Mouse (Mus musculus): Measurements from ENCODE around the gene Mettl7a3. TPM values are rescaled to one million over a fixed set of nuclear protein-coding genes. Genes with fewer than 3 reads are reported as not detected.
"Not testable (repeated sequence)": the region's sequence is repeated elsewhere in the genome, so short reads cannot be mapped to it uniquely, and the experiment has no call there.

Mettl7a3 gene
- polyA plus RNA-seq, 1 experiment from 2014 or later, result not detected

DNA sequence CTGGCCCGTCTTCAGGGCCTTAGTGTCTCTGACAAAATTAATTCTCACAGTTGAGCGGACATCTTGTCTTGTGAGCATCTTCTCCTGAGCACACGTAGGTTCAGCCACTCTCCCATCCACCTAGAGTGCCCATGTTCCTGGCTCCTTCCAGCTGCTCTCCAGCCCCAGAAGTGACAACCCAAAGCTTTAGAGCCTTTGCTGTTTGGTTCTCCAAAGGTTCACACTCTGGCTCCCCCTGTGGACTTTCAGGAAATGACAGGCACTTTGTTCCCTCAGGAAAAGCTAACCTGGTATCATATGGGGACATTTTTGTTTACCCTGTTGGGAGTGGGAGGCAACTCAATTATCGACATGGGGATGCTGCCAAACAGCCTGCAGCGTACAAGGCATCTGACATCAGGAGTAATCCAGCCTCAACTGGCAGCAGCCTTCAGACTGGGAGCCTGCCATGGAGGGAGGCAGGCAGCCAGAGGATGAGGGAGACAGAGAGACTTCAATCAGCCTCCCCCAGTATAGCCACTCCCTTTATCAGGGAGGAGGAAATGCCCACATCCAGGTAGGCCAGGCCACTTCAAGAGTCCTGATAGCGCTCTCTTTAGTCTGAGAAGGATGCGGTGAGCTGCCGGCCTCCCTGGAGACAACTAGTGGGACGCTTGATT is 43.2 kb downstream of the Mettl7a3 start:
- not testable (repeated sequence) for H3K27me3 ChIP-seq (ENCODE audit: insufficient read depth, poor library complexity, severe bottlenecking); H3K4me1 ChIP-seq (replicated peaks); H3K4me3 ChIP-seq; H3K27ac ChIP-seq; DNase-seq (ENCODE audit: low spot score); H3K36me3 ChIP-seq; H3K9me3 ChIP-seq
- 34% methylated on average over 4 of the region's 9 CpGs for WGBS

DNA sequence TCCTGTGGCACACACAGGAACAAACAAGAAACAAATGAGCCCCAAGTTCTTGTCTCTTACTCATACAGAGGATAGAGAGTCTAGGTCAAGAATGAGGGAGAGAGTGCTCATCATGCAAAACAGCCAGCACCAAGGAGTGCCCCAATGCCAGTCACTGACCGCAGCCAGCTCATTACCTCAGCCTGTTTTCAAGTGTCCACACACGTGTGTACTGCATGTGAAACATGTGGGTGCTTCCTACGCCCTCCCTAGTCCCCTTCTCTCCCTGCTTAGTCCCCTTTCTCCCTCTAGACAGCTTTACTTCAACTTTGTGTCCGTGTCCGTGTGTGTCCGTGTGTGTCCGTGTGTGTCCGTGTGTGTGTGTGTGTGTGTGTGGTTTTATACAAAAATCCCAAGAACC is 44.9 kb downstream of the Mettl7a3 start:
- DNase-seq (ENCODE audit: low spot score), result no peak
- WGBS, result 87% methylated on average over 8 of the region's 8 CpGs

DNA sequence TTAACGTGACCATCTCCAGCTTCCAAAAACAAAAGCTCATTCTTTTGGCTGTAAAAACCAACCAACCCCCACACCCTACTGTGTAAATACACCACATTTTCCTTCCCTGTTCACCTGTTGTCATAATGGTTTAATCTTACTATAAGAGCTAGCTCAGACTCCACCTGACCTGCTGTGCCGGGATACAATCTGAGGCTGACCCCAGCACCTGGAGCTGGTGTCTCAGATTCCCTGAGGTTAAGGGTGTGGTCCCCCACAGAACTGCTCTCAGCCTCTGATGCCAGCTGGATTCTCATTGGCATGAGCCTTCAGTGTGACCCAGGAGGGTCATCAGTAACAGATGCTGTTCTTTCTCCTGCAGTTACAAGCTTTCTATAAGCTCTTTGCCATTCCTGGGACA is 45.4 kb downstream of the Mettl7a3 start:
- Histone ChIP-seq H3K36me3 (no peaks in the 10 kb centered on the region), H3K27me3 (ENCODE audit: insufficient read depth, poor library complexity, severe bottlenecking) (no peaks in the 10 kb centered on the region), H3K4me1 (replicated peaks) (0 out of 2 replicates have a peak, but pooled peaks cover 3% of the 10 kb centered on the region), H3K9me3 (no peaks in the 10 kb centered on the region), H3K27ac (no peak overlapping the region), H3K4me3 (no peak overlapping the region)
- 75% methylated on average over 2 of the region's 2 CpGs for WGBS
- no peak for DNase-seq (ENCODE audit: low spot score)

More for the DNA sequence above, 44.9 kb downstream of the Mettl7a3 start:
- Histone ChIP-seq H3K27me3 (ENCODE audit: insufficient read depth, poor library complexity, severe bottlenecking) (no peaks in the 10 kb centered on the region), H3K4me3 (no peak overlapping the region), H3K4me1 (replicated peaks) (0 out of 2 replicates have a peak, but pooled peaks cover 3% of the 10 kb centered on the region), H3K9me3 (no peaks in the 10 kb centered on the region), H3K27ac (no peak overlapping the region), H3K36me3 (no peaks in the 10 kb centered on the region)

DNA sequence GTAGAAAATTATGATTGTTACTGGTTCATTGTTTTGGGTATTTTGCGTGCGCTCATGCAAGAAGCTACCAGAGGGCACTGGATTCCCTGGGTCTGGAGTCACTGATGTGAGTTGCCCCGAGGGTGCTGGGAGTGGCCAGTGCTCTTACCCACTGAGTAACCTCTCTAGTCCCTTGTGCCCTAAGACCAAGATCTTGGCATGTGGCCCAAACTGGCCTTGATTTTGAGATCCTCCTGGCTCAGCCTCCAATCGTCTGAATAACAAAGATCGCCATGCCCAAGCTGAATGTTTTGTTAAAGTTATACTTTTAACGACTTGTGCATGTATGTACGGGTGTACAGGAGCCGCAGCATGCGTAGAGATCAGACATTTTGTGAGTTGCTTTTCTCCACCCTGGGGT is 51.0 kb downstream of the Mettl7a3 start:
- 92% methylated on average over 9 of the region's 9 CpGs for WGBS
- Histone ChIP-seq H3K27ac (no peak overlapping the region), H3K4me1 (replicated peaks) (peaks cover 6% of the 10 kb centered on the region; the same call in 1 of the 2 replicates), H3K4me3 (no peak overlapping the region), H3K36me3 (no peaks in the 10 kb centered on the region), H3K9me3 (no peaks in the 10 kb centered on the region), H3K27me3 (ENCODE audit: insufficient read depth, poor library complexity, severe bottlenecking) (no peaks in the 10 kb centered on the region)
- DNase-seq (ENCODE audit: low spot score), result no peak

DNA sequence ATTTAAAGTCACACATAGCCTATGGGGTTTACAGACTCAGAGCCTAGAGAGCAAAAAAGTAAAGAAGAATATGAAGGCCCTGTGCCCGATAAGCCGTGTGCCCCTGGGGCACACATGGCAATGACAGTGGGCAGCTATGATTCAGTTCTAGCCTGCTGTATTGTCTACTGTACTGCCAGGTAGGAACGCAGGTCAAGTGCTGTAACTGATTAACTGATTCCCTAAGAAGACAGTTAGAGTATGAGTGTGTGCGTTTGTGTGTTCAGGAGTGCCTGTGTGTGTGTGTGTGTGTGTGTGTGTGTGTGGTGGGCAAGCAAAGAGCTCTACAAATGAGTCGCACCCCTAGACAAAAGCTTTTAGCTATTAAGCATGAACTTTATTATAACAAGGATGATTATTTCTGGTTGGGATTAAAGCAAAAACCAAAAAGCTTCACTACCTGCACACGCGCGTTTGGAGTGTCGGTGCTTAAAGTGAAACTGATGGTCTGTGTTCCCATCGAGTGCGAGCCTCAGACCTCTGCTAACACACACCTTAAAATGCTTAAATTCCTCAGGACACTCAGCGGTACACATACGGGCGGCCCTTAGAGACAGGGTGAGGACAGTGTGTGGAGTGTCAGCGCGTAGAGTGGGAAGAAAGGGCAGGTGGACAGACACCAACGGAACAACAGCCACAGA is 53.0 kb downstream of the Mettl7a3 start:
- peaks cover 4% of the 10 kb centered on the region; the same call in 1 of the 2 replicates for H3K36me3 ChIP-seq
- no peak overlapping the region; the same call in 1 of the 2 replicates for H3K27ac ChIP-seq
- no peaks in the 10 kb centered on the region for H3K27me3 ChIP-seq (ENCODE audit: insufficient read depth, poor library complexity, severe bottlenecking)
- no peak overlapping the region for H3K4me3 ChIP-seq
- 96% methylated on average over 17 of the region's 17 CpGs for WGBS
- no peaks in the 10 kb centered on the region for H3K9me3 ChIP-seq
- peaks cover 6% of the 10 kb centered on the region; the same call in 1 of the 2 replicates for H3K4me1 ChIP-seq (replicated peaks)
- DNase-seq (ENCODE audit: low spot score), result no peak

DNA sequence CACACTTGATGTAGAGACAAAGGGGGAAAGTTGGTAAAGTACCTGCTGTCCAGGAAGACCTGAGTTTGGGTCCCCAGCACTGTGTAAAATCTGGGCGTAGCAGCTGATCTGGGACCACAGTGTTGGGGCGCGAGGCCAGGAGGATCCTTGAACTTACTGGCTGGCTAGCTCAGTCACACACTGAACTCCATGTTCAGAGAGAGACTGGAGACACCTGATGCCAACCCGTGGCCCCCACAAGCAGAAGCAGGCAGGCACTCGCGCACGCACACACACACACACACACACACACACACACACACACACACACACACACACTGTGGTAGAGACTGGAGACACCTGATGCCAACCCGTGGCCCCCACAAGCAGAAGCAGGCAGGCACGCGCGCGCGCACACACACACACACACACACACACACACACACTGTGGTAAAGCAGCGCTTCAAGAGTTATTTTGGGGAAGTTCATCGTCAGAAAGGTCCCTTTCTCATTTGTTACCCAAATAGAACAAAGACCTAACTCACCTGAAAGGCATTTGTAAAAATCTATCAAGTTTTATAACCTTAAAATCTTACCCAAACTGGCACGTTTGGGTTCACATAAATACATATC is 53.6 kb downstream of the Mettl7a3 start:
- Histone ChIP-seq H3K27ac (no peak overlapping the region; the same call in 1 of the 2 replicates), H3K36me3 (peaks cover 11% of the 10 kb centered on the region), H3K4me3 (no peak overlapping the region), H3K9me3 (no peaks in the 10 kb centered on the region), H3K4me1 (replicated peaks) (peaks cover 9% of the 10 kb centered on the region; the same call in 1 of the 2 replicates), H3K27me3 (ENCODE audit: insufficient read depth, poor library complexity, severe bottlenecking) (no peaks in the 10 kb centered on the region)
- DNase-seq (ENCODE audit: low spot score), result no peak
- 89% methylated on average over 16 of the region's 16 CpGs for WGBS

DNA sequence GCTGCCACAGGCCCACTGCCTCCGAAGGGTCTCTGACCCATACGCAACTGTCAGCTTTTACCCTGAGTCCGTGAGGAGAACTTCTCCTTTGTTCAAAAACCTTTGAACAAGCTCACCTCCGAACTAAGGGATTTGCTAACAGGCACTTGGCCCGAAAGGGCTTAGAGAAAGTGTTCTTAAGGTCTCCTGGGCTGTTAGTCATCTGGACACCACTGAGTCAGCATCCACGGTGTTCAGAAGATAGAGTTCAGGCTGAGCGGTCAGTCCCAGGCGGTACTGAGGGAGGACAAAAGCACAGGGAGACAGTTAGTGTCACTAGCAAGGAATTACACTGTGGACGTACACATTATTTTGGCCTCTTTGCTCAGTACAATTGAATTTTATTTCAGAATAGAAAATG is 54.2 kb downstream of the Mettl7a3 start:
- no peaks in the 10 kb centered on the region for H3K27me3 ChIP-seq (ENCODE audit: insufficient read depth, poor library complexity, severe bottlenecking)
- 70% methylated on average over 9 of the region's 9 CpGs for WGBS
- no peak overlapping the region for H3K27ac ChIP-seq
- H3K36me3 ChIP-seq, result peaks cover 16% of the 10 kb centered on the region
- DNase-seq (ENCODE audit: low spot score), result no peak
- peaks cover 12% of the 10 kb centered on the region; the same call in 1 of the 2 replicates for H3K4me1 ChIP-seq (replicated peaks)
- no peaks in the 10 kb centered on the region for H3K9me3 ChIP-seq
- no peak overlapping the region for H3K4me3 ChIP-seq

Other genes starting within 250 kb of the Mettl7a3 start
- 22.9 and 34.4 TPM in 2 replicates for gene Atf1, start 107.1 kb upstream of the Mettl7a3 start, polyA plus RNA-seq (2016; fragmentation: Nextera tagmentation; extraction: Ambion mirVana)
- not detected in 2 replicates for gene Tmprss12, start 54.1 kb upstream of the Mettl7a3 start, polyA plus RNA-seq (2016; fragmentation: Nextera tagmentation; extraction: Ambion mirVana)
- 3.8 and 5.5 TPM in 2 replicates for gene Mettl7a1, start 30.8 kb upstream of the Mettl7a3 start, polyA plus RNA-seq (2016; fragmentation: Nextera tagmentation; extraction: Ambion mirVana)
- gene Methig1, start 18.2 kb downstream of the Mettl7a3 start, polyA plus RNA-seq (2016; fragmentation: Nextera tagmentation; extraction: Ambion mirVana), result 0.21 TPM in 1 of 2 replicates, not detected in the other
- gene Mettl7a2, start 18.3 kb downstream of the Mettl7a3 start, polyA plus RNA-seq (2016; fragmentation: Nextera tagmentation; extraction: Ambion mirVana), result not detected in 2 replicates
- gene Higd1c, start 29.6 kb downstream of the Mettl7a3 start, polyA plus RNA-seq (2016; fragmentation: Nextera tagmentation; extraction: Ambion mirVana), result 0.47 TPM in 1 of 2 replicates, not detected in the other
- not detected in 2 replicates for gene Gm5475, start 87.2 kb downstream of the Mettl7a3 start, polyA plus RNA-seq (2016; fragmentation: Nextera tagmentation; extraction: Ambion mirVana)
- gene Slc11a2, start 90.1 kb downstream of the Mettl7a3 start, polyA plus RNA-seq (2016; fragmentation: Nextera tagmentation; extraction: Ambion mirVana), result 25.1 and 26.2 TPM in 2 replicates
- gene Letmd1, start 134.1 kb downstream of the Mettl7a3 start, polyA plus RNA-seq (2016; fragmentation: Nextera tagmentation; extraction: Ambion mirVana), result 38.0 and 41.2 TPM in 2 replicates
- 20.9 and 26.2 TPM in 2 replicates for gene Csrnp2, start 160.6 kb downstream of the Mettl7a3 start, polyA plus RNA-seq (2016; fragmentation: Nextera tagmentation; extraction: Ambion mirVana)
- gene Tfcp2, start 217.1 kb downstream of the Mettl7a3 start, polyA plus RNA-seq (2016; fragmentation: Nextera tagmentation; extraction: Ambion mirVana), result 34.6 and 36.9 TPM in 2 replicates